Mouse (Mus musculus): ENCODE measurements around the gene Ptprn2.

Gene Ptprn2

GRCm38 (mm10) chr12:117016753-117017595 is 531.5 kb downstream of the Ptprn2 start:
- DNase-seq: peak; percentile 57

GRCm38 (mm10) chr12:117017912-117018311 is 532.4 kb downstream of the Ptprn2 start:
- DNase-seq: peak; percentile 51

GRCm38 (mm10) chr12:117023235-117023634 is 537.7 kb downstream of the Ptprn2 start:
- DNase-seq: peak; percentile 37

GRCm38 (mm10) chr12:117024916-117025315 is 539.4 kb downstream of the Ptprn2 start:
- DNase-seq: no peak

GRCm38 (mm10) chr12:117025676-117026075 is 540.2 kb downstream of the Ptprn2 start:
- DNase-seq: no peak

GRCm38 (mm10) chr12:117027351-117027750 is 541.8 kb downstream of the Ptprn2 start:
- no peak for DNase-seq

GRCm38 (mm10) chr12:117028333-117028961 is 542.9 kb downstream of the Ptprn2 start:
- no peak for DNase-seq

- DNase-seq: no peak
These were observed 547.7 kb downstream of the Ptprn2 start for GRCm38 (mm10) chr12:117033172-117033571.

GRCm38 (mm10) chr12:117034506-117034905 is 549.0 kb downstream of the Ptprn2 start:
- no peak for DNase-seq

GRCm38 (mm10) chr12:117035243-117035642 is 549.7 kb downstream of the Ptprn2 start:
- DNase-seq: no peak

- DNase-seq: no peak
These were observed 553.9 kb downstream of the Ptprn2 start for GRCm38 (mm10) chr12:117039411-117039810.

GRCm38 (mm10) chr12:117041409-117041808 is 555.9 kb downstream of the Ptprn2 start:
- no peak for DNase-seq

- DNase-seq: no peak
These were observed 557.2 kb downstream of the Ptprn2 start for GRCm38 (mm10) chr12:117042706-117043105.

- peak; percentile 69 for DNase-seq
These were observed 562.1 kb downstream of the Ptprn2 start for GRCm38 (mm10) chr12:117047384-117048251.

- DNase-seq: peak; percentile 51
These were observed 564.3 kb downstream of the Ptprn2 start for GRCm38 (mm10) chr12:117049829-117050228.

- DNase-seq: no peak
These were observed 567.8 kb downstream of the Ptprn2 start for GRCm38 (mm10) chr12:117053223-117053850.

- peak; percentile 70 for DNase-seq
These were observed 568.6 kb downstream of the Ptprn2 start for GRCm38 (mm10) chr12:117053851-117054769.

GRCm38 (mm10) chr12:117054925-117055570 is 569.5 kb downstream of the Ptprn2 start:
- peak; percentile 86 for DNase-seq

- DNase-seq: peak; percentile 76
These were observed 572.9 kb downstream of the Ptprn2 start for GRCm38 (mm10) chr12:117058184-117058958.

GRCm38 (mm10) chr12:117058975-117059374 is 573.5 kb downstream of the Ptprn2 start:
- no peak for DNase-seq
